Mouse (Mus musculus): Measurements from ENCODE around the gene Cers6.

- TF ChIP-seq EP300 (IDR thresholded peaks at IDR 0.05; ENCODE audit: low read depth) = no peak
- no peak for TF ChIP-seq CTCF (IDR thresholded peaks at IDR 0.05; ENCODE audit: low read depth)
Measured at GRCm38 (mm10) chr2:69121681-69122080, 260.4 kb downstream of the Cers6 start.

Data from liver, embryonic 14.5 days (tissue).